Mouse (Mus musculus) B cell, adult (primary cell): ENCODE data around the gene Epn2. TPM values are rescaled to one million over a fixed set of nuclear protein-coding genes. Genes with fewer than 3 reads are reported as not detected.

ENCODE experiments used
- total RNA-seq: library from RNA; stranded (reverse); gene quantifications from 4 replicates; pipeline ENCODE4 v1.2.4, GENCODE M21; 2023; ENCODE audit not compliant: inconsistent age

Gene Epn2
- 3.2 to 8.6 TPM (median 5.8 TPM) in 4 replicates for total RNA-seq

DNA sequence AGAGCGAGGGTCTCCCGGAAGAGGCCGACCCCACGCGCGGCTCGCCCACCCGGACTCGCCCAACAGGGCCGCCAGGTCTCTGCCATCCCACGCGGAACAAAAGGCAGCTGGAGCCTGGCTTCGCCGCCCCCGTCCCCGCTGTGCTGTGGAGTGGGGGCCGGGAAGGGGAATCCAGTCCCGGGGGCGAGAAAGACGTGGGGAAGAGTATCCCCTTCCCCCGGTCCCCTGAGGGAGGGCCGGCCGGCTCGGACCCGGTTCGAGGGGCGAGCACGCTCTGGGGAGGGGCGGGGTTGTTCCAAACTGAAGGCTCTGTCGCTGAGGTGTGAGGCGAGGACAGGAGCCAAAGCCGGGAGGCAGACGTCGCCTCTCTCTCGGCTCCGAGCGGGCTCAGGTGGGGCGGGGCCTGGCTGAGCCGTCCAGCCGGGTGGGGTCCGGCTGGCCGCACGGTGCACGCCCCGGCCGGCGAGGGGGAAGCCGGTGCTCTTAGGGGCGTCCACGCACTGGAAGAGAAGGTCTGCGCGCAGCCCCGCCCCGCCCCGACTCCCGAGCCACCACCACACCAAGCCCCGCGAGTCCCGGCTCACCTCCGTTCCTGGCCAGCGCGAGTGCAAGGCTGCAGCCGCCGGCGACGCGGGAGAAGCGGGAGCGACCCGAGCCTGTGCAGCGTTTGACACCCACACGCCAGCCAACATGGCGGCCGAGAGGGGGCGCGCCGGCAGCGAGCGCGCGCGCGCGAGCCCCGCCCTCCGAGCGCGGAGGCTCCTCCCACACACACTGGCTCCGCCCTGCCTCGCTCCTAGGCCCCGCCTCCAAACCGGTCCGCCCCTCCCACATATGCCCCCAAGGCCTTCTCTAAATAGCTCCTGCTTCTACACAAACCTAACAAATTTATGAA is at the start of gene Epn2:
Epn2 (minus strand) TSS at position 705 of the 895 bp plus-strand sequence.

DNA sequence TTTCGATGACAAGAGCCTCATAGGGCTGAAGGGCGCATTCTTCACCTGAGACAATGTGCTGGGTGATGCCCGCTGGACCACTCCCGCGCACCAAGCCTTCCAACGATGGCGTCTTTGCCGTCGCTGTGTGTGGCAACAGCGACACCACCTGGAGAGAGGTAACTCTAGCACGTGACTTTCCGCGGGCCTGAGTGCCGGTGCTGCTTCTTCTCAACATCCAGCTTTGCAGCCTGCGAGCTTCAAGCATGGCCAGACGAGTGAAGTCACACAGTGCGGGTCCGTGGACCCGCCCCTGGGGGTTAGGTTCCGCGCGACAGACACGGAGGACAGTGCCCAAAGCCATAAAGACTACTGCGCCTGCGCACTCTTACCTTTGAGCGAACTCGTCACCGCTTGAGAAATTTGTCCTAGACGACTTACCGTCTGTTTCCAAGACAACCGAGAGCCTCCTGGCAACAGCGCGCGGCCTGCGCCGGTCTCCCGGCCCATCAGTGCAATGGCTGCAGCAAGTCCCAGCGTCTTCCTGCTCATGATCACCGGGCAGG is 74.7 kb downstream of the Epn2 start, which contains the start of gene B9d1:
B9d1 (plus strand) TSS at position 432 of the 545 bp plus-strand sequence.

DNA sequence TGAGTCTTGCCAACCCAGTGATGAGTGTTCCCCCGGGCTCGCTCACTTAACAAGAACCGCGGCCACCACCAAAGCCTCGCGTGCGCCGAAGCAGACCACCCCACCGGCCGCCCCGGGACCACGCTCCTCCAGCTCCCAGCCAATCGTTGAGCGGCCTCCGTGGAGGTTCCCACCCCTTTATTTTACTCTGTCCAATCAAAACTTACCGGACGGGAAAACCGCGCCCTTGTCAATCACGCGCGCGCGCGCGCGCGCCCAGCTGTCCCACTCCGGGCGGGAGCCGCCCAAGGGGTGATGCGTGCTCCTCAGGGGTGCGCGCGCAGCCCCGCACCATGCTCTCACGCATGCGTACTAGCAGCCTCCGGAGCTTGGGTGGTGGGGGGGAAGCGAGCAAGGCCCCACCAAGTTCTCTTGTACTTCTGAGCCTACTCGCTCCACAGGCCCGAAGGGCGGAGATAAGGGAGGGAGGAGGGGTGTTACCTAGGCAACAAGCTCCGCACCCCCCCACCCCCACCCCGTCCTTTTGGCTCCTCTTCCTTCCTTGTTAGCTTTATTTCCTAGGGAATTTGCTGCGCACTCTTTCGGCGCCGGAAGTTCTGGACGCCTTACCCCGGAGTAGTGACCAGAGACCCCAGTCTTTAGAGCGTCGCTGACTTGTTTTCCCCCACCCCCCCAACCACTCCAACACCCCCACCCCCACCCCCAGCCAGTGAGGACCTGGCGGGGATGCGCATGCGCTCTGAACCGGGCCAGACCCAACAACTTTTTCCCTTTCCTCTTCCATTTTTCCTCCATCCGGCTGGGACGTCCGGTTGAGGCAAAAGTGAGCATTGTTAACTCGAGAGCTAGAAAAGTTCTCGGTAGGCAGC is 85.1 kb downstream of the Epn2 start, which contains the start of gene Mapk7:
Mapk7 (minus strand) TSS at position 278 of the 869 bp plus-strand sequence.

DNA sequence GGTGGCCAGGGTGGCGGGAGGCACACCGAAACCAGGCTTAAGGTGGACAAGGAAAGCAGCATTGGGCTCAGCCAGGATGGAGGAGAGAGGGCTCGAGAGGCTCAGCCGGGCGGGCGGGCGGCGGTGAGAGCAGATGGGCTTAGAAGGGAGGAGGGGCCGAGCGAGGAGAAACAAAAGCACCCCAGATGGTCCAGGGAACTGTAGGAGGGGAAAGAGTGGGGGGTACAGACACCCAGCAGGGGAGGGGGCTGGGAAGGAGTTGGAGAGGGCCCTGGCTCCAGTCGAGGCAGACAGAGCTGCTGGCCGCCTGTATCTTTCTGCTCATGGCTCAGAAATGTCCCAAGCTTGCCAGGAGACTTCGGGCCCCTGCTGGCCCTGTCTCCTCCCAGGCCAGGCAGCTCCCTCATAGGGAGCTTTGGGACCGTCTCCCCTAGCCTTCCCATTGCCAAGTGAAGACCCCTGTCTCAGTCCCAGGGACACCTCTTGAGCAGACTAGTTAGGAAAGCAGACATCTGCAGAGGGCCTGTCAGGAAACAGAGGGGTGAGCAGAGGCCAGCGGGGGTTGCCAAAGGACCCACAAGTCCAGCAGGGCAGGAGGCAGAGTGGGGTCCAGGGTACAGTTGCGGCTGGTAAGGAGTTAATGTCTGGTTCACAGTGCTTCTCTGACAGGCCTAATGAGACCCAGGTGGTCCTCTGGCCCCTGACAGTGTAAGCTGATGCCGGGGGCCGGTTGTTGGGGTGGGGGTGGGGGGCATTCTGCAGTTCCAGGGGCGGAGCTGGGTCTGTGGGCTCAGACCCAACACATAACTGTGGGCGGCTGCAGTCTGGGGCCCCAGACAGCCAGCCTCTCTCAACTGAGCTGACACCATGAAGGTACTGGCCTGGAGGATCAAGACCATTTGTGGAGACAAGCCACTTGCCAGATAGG is 94.6 kb downstream of the Epn2 start, which contains the start of gene Mfap4:
Mfap4 (plus strand) TSS at position 819 of the 928 bp plus-strand sequence.

Other genes starting within 250 kb of the Epn2 start
- gene Slc47a2, start 236.8 kb downstream of the Epn2 start, total RNA-seq, result not detected in 4 replicates
- gene Slc47a1, start 201.3 kb downstream of the Epn2 start, total RNA-seq, result not detected in 4 replicates
- gene Rnf112, start 125.6 kb downstream of the Epn2 start, total RNA-seq, result not detected in 4 replicates
- not detected in 4 replicates for gene Mfap4, start 94.3 kb downstream of the Epn2 start, total RNA-seq
- 23.1 to 26.2 TPM (median 25.5 TPM) in 4 replicates for gene Mapk7, start 85.3 kb downstream of the Epn2 start, total RNA-seq
- gene B9d1, start 74.5 kb downstream of the Epn2 start, total RNA-seq, result 0.93 to 1.6 TPM in 2 of 4 replicates, not detected in the others
- 246 to 292 TPM (median 254 TPM) in 4 replicates for gene Grap, start 73.6 kb upstream of the Epn2 start, total RNA-seq
- 4.4 to 6.0 TPM (median 4.9 TPM) in 4 replicates for gene Fam83g, start 104.4 kb upstream of the Epn2 start, total RNA-seq
- gene Slc5a10, start 141.1 kb upstream of the Epn2 start, total RNA-seq, result 0.27 TPM in 1 of 4 replicates, not detected in the others
- gene Prpsap2, start 182.4 kb upstream of the Epn2 start, total RNA-seq, result 49.2 to 57.1 TPM (median 55.0 TPM) in 4 replicates